Mouse (Mus musculus) forebrain, embryonic 15.5 days (tissue): ENCODE results near the gene Olfr458. TPM values are rescaled to one million over a fixed set of nuclear protein-coding genes. Genes with fewer than 3 reads are reported as not detected.

Experiments used
- ATAC-seq: fragments of 200-750 bp; cut with Nextera tagmentation; replicated peaks from 2 replicates; pipeline ENCODE4 v1.8.0; 2017; ENCODE audit warnings: mild to moderate bottlenecking, moderate TSS enrichment, moderate library complexity
- H3K27ac ChIP-seq: fragments of 300-500 bp; sonication (generic); replicated peaks from 2 replicates; pipeline ENCODE4 v1.5.1; 2015; ENCODE audit warnings: mild to moderate bottlenecking, inconsistent platforms
- H3K27me3 ChIP-seq: fragments of 300-500 bp; sonication (generic); 2 replicates; pipeline ENCODE4 v1.6.1; 2015; ENCODE audit warnings: inconsistent platforms
- H3K36me3 ChIP-seq: fragments of 300-500 bp; sonication (generic); 2 replicates; pipeline ENCODE4 v1.6.1; 2015; ENCODE audit warnings: mild to moderate bottlenecking, inconsistent platforms
- H3K4me1 ChIP-seq: fragments of 300-500 bp; sonication (generic); 2 replicates; pipeline ENCODE4 v1.6.1; 2015; ENCODE audit warnings: inconsistent platforms
- H3K4me2 ChIP-seq: fragments of 300-500 bp; sonication (generic); replicated peaks from 2 replicates; pipeline ENCODE4 v1.6.1; 2015; ENCODE audit warnings: mild to moderate bottlenecking, inconsistent platforms
- H3K4me3 ChIP-seq: fragments of 300-500 bp; sonication (generic); 2 replicates; pipeline ENCODE4 v1.5.1; 2015; ENCODE audit warnings: mild to moderate bottlenecking, inconsistent platforms
- H3K9ac ChIP-seq: fragments of 300-500 bp; sonication (generic); replicated peaks from 2 replicates; pipeline ENCODE4 v1.6.1; 2015; ENCODE audit warnings: mild to moderate bottlenecking, inconsistent platforms
- H3K9me3 ChIP-seq: fragments of 300-500 bp; sonication (generic); 2 replicates; pipeline ENCODE4 v1.6.1; 2016; ENCODE audit warnings: inconsistent platforms
- WGBS: fragments of 180-500 bp; shearing (Covaris S2); methylation state at CpG from one replicate; pipeline ENCODE4 v1.1.7; 2015; ENCODE audit warnings: mixed read lengths; 5-methylcytosine and 5-hydroxymethylcytosine counted together
- polyA plus RNA-seq: library from polyadenylated mRNA; unstranded; fragments of >200 nt; fragmentation: Nextera tagmentation; extraction: Ambion mirVana; gene quantifications from 2 replicates; pipeline ENCODE4 v1.2.1, GENCODE M21; 2015

The Olfr458 gene
- polyA plus RNA-seq, 1 experiment from 2014 or later: not detected

DNA sequence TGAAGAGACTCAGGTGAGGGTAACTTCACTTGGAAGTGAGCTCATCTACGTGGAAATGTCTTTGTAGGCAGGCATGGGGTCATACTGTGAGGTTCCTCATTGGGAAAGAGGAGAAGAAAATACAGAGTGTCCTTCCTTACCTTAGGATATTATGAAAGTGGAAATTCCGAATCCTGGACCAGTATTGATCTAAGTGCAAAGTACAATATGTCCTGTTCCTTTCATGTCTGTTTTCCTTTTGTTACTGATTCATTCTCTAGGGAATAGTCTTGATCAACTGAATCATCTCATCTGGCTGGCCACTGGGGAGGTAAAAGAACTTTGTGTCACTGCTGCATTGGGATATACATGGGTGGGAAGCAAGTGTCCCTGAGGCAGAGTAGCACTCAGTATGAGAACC is 29.5 kb downstream of the Olfr458 start:
- H3K27ac ChIP-seq: no peak overlapping the region
- 62% methylated on average over 2 of the region's 2 CpGs for WGBS
- no peaks in the 10 kb centered on the region for H3K9me3 ChIP-seq
- no peaks in the 10 kb centered on the region for H3K36me3 ChIP-seq
- no peak overlapping the region for H3K4me3 ChIP-seq
- ATAC-seq: no peak
- no peak overlapping the region for H3K9ac ChIP-seq
- no peaks in the 10 kb centered on the region for H3K4me1 ChIP-seq
- no peaks in the 10 kb centered on the region for H3K27me3 ChIP-seq
- no peak overlapping the region for H3K4me2 ChIP-seq

GRCm38 (mm10) chr6:42434446-42434845 is 30.6 kb downstream of the Olfr458 start, which contains the start of gene Tas2r126:
Gene Tas2r126, plus strand, starts transcription at chr6:42434535.
- Histone ChIP-seq H3K4me1 (no peaks in the 10 kb centered on the region), H3K36me3 (no peaks in the 10 kb centered on the region), H3K9me3 (no peaks in the 10 kb centered on the region), H3K9ac (no peak within 1 kb of the TSS), H3K4me2 (no peak within 1 kb of the TSS), H3K4me3 (no peak within 1 kb of the TSS), H3K27me3 (no peaks in the 10 kb centered on the region), H3K27ac (no peak within 1 kb of the TSS)
- WGBS: 91% methylated on average over 6 of the region's 6 CpGs
- no peak for ATAC-seq

GRCm38 (mm10) chr6:42433554-42433953 is 31.4 kb downstream of the Olfr458 start:
- Histone ChIP-seq H3K9ac (no peak overlapping the region), H3K27ac (no peak overlapping the region), H3K4me3 (no peak overlapping the region), H3K9me3 (no peaks in the 10 kb centered on the region), H3K27me3 (no peaks in the 10 kb centered on the region), H3K36me3 (no peaks in the 10 kb centered on the region), H3K4me1 (no peaks in the 10 kb centered on the region), H3K4me2 (no peak overlapping the region)
- ATAC-seq: no peak
- 59% methylated on average over 2 of the region's 2 CpGs for WGBS

DNA sequence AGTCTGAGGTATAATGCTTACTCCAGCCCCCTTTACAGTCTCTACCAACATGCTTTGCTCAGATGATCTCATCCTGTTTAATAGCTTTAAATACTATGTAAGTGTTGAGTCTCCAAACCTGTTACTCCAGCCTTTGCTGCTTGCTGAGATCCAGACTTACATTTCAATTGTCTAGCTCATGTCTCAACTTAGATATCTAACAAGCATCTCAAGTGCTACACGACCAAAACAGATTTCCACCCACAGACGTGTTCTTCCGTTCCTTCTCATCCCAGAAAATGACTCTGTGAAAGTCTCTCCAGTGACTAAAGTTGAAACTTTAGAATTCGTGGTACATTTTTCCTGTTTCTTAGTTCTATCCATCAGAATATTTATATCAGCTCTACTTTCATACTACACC is 38.7 kb downstream of the Olfr458 start:
- H3K4me2 ChIP-seq: no peak overlapping the region
- H3K9ac ChIP-seq: no peak overlapping the region
- H3K27ac ChIP-seq: no peak overlapping the region
- no peak for ATAC-seq
- H3K4me1 ChIP-seq: no peaks in the 10 kb centered on the region
- WGBS: 87% methylated on average over 4 of the region's 4 CpGs
- no peaks in the 10 kb centered on the region for H3K27me3 ChIP-seq
- no peaks in the 10 kb centered on the region for H3K36me3 ChIP-seq
- H3K4me3 ChIP-seq: no peak overlapping the region
- no peaks in the 10 kb centered on the region for H3K9me3 ChIP-seq

DNA sequence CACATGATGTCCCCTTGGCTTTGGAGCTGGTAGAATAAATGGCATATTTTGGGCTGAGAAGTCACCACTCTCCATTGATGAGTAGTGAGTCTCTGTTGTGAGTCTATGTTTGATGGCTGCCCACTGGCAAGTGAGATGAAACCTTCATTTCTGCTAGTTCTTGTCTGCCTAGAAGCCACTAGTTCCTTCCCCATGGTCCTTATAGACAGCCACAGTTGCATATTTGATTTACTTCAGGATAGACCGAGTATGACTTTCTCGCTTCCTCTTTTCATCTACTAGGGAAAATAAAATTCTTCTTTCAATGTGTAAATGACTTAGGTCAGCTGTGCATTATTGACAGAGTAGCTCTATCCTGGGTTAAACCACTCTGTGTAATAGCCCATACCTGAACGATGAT is 40.5 kb downstream of the Olfr458 start:
- H3K27me3 ChIP-seq: no peaks in the 10 kb centered on the region
- H3K9me3 ChIP-seq: no peaks in the 10 kb centered on the region
- no peaks in the 10 kb centered on the region for H3K4me1 ChIP-seq
- H3K36me3 ChIP-seq: no peaks in the 10 kb centered on the region
- H3K4me3 ChIP-seq: no peak overlapping the region
- ATAC-seq: no peak
- WGBS: 95% methylated on average over 3 of the region's 3 CpGs
- no peak overlapping the region for H3K9ac ChIP-seq
- H3K27ac ChIP-seq: no peak overlapping the region
- H3K4me2 ChIP-seq: no peak overlapping the region

DNA sequence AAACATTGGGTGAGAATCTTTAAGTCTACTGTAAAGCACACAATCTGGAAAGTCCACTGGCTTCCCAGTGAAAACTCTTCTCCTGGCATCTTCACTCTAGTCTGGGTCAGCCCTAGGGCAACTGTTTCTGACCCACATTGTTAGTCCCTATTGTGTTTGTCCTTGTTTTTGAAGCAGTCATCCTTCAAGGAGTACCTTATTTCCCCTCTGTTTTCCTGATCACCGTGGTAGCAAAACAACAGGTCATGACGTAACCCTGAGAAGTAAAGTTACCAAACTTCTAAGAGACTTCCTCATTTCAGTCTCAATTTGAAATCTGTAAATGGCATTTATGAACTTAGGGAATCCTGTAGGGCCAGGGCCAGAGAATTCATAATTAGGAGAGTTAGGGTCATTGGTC is 43.6 kb downstream of the Olfr458 start:
- Histone ChIP-seq H3K9ac (no peak overlapping the region), H3K4me1 (no peaks in the 10 kb centered on the region), H3K27ac (no peak overlapping the region), H3K36me3 (no peaks in the 10 kb centered on the region), H3K27me3 (no peaks in the 10 kb centered on the region), H3K9me3 (no peaks in the 10 kb centered on the region), H3K4me3 (no peak overlapping the region), H3K4me2 (no peak overlapping the region)
- ATAC-seq: no peak
- WGBS: 80% methylated on average over 2 of the region's 2 CpGs

DNA sequence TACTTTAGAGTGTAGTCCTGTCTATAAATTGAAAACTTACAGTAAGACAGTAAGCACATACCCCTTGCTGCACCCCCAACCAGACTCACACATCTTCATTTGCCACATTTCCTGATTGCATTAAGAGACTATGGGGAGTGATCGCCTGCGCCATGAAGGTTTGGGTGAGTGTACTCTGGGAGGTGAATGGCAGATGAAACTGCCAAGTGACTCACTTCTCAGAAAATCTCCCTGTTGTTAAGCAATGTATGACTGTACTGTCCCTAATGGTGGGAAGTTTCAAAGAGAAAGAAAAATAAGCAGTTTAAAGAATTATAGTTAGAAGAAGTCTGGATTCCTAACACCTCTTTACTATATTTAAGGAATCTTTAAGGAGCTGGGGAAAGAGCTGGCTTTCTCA is 45.6 kb downstream of the Olfr458 start:
- Histone ChIP-seq H3K4me3 (no peak overlapping the region), H3K36me3 (no peaks in the 10 kb centered on the region), H3K27me3 (no peaks in the 10 kb centered on the region), H3K4me1 (no peaks in the 10 kb centered on the region), H3K27ac (no peak overlapping the region), H3K9me3 (no peaks in the 10 kb centered on the region), H3K4me2 (no peak overlapping the region), H3K9ac (no peak overlapping the region)
- WGBS: 91% methylated on average over 2 of the region's 2 CpGs
- no peak for ATAC-seq

Other genes with a start within 250 kb of the Olfr458 start
- gene Tas2r144, start 249.9 kb downstream of the Olfr458 start, polyA plus RNA-seq: not detected in 2 replicates
- 10.7 and 12.0 TPM in 2 replicates for gene Gstk1, start 219.3 kb downstream of the Olfr458 start, polyA plus RNA-seq
- gene Tmem139, start 203.2 kb downstream of the Olfr458 start, polyA plus RNA-seq: 0.22 and 0.24 TPM in 2 replicates
- gene Casp2, start 200.2 kb downstream of the Olfr458 start, polyA plus RNA-seq: 61.4 and 62.7 TPM in 2 replicates
- 2.2 and 2.3 TPM in 2 replicates for gene Clcn1, start 178.5 kb downstream of the Olfr458 start, polyA plus RNA-seq
- gene Fam131b, start 140.6 kb downstream of the Olfr458 start, polyA plus RNA-seq: 5.4 and 6.2 TPM in 2 replicates
- gene Zyx, start 115.6 kb downstream of the Olfr458 start, polyA plus RNA-seq: 33.1 and 37.6 TPM in 2 replicates
- gene Epha1, start 91.9 kb downstream of the Olfr458 start, polyA plus RNA-seq: 0.14 and 0.20 TPM in 2 replicates
- not detected in 2 replicates for gene Tas2r143, start 65.0 kb downstream of the Olfr458 start, polyA plus RNA-seq
- not detected in 2 replicates for gene Tas2r135, start 59.8 kb downstream of the Olfr458 start, polyA plus RNA-seq
- not detected in 2 replicates for gene Tas2r126, start 30.7 kb downstream of the Olfr458 start, polyA plus RNA-seq
- not detected in 2 replicates for gene Olfr457, start 11.1 kb upstream of the Olfr458 start, polyA plus RNA-seq
- not detected in 2 replicates for gene Olfr456, start 22.0 kb upstream of the Olfr458 start, polyA plus RNA-seq
- not detected in 2 replicates for gene Olfr455, start 82.4 kb upstream of the Olfr458 start, polyA plus RNA-seq
- not detected in 2 replicates for gene Tcaf3, start 132.5 kb upstream of the Olfr458 start, polyA plus RNA-seq
- 1.3 and 1.7 TPM in 2 replicates for gene Tcaf2, start 180.1 kb upstream of the Olfr458 start, polyA plus RNA-seq
- gene Tcaf1, start 244.9 kb upstream of the Olfr458 start, polyA plus RNA-seq: 206 and 210 TPM in 2 replicates